Mouse (Mus musculus): ENCODE results near the gene Bach2.

- TF ChIP-seq CTCF (conservative IDR thresholded peaks at IDR 0.05; ENCODE audit: low read length) (no peak), NANOG (IDR thresholded peaks at IDR 0.05; ENCODE audit: borderline replicate concordance, low read length) (no peak)
Measured at GRCm38 (mm10) chr4:32530921-32531846, 292.6 kb downstream of the Bach2 start.

Data from E14TG2a.4 (cell line).